Mouse (Mus musculus): Measurements from ENCODE around the gene Gdf10.

- TF ChIP-seq CTCF (IDR thresholded peaks at IDR 0.05; ENCODE audit: insufficient read depth, low read depth, low read length) (peak; percentile 85), POLR2A (IDR thresholded peaks at IDR 0.05; ENCODE audit: insufficient read depth, low read depth, low read length) (no peak)
These were observed 15.7 kb downstream of the Gdf10 start for GRCm38 (mm10) chr14:33939117-33939516.
